Mouse (Mus musculus) thymus, postnatal 4 days (tissue): ENCODE measurements around the gene Akna.

Source experiments
- DNase-seq: peaks from one replicate; pipeline ENCODE4 v3.0.0; 2021

The Akna gene

GRCm38 (mm10) chr4:63403040-63403959 lies at the start of gene Akna:
Gene Akna (minus strand): TSS chr4:63403354.
- peak; percentile 87 for DNase-seq

- no peak for DNase-seq
Measured at GRCm38 (mm10) chr4:63452555-63452954, 49.4 kb upstream of the Akna start.

GRCm38 (mm10) chr4:63450551-63450950 lies 47.4 kb upstream of the Akna start:
- DNase-seq = no peak

- DNase-seq = no peak
Measured at GRCm38 (mm10) chr4:63444362-63445066, 41.4 kb upstream of the Akna start.

- no peak for DNase-seq
Measured at GRCm38 (mm10) chr4:63443101-63443500, 39.9 kb upstream of the Akna start.

- DNase-seq = no peak
Measured at GRCm38 (mm10) chr4:63441616-63442015, 38.5 kb upstream of the Akna start.

GRCm38 (mm10) chr4:63440262-63440661 lies 37.1 kb upstream of the Akna start:
- DNase-seq = no peak

- no peak for DNase-seq
Measured at GRCm38 (mm10) chr4:63437968-63438367, 34.8 kb upstream of the Akna start.

GRCm38 (mm10) chr4:63437119-63437815 lies 34.1 kb upstream of the Akna start:
- DNase-seq = no peak

GRCm38 (mm10) chr4:63435402-63435801 lies 32.2 kb upstream of the Akna start:
- DNase-seq = no peak

GRCm38 (mm10) chr4:63431098-63431497 lies 27.9 kb upstream of the Akna start:
- no peak for DNase-seq

GRCm38 (mm10) chr4:63430357-63430756 lies 27.2 kb upstream of the Akna start:
- peak; percentile 32 for DNase-seq

GRCm38 (mm10) chr4:63426308-63426707 lies 23.2 kb upstream of the Akna start:
- DNase-seq = no peak

- DNase-seq = no peak
Measured at GRCm38 (mm10) chr4:63423811-63424210, 20.7 kb upstream of the Akna start.

GRCm38 (mm10) chr4:63423231-63423630 lies 20.1 kb upstream of the Akna start:
- DNase-seq = no peak

GRCm38 (mm10) chr4:63420143-63420920 lies 17.2 kb upstream of the Akna start:
- DNase-seq = no peak

GRCm38 (mm10) chr4:63418270-63418669 lies 15.1 kb upstream of the Akna start:
- peak; percentile 22 for DNase-seq

GRCm38 (mm10) chr4:63417318-63417957 lies 14.3 kb upstream of the Akna start:
- DNase-seq = peak; percentile 89

GRCm38 (mm10) chr4:63414951-63415350 lies 11.8 kb upstream of the Akna start:
- DNase-seq = peak; percentile 50

- DNase-seq = no peak
Measured at GRCm38 (mm10) chr4:63411222-63411621, 8.1 kb upstream of the Akna start.

- peak; percentile 98 for DNase-seq
Measured at GRCm38 (mm10) chr4:63410583-63410934, 7.4 kb upstream of the Akna start.
